Mouse (Mus musculus): ENCODE data around the gene Ube4b. TPM values are rescaled to one million over a fixed set of nuclear protein-coding genes. Genes with fewer than 3 reads are reported as not detected.

Gene Ube4b
- polyA plus RNA-seq, 1 experiment from 2014 or later = 25.1 TPM

GRCm38 (mm10) chr4:149351596-149352150, 74.9 kb downstream of the Ube4b start:
- Histone ChIP-seq H3K4me3 (no peak overlapping the region), H3K4me1 (no peaks in the 10 kb centered on the region), H3K4me2 (no peak overlapping the region), H3K9me3 (replicated peaks) (no peaks in the 10 kb centered on the region), H3K27ac (no peak overlapping the region), H3K9ac (no peak overlapping the region), H3K27me3 (replicated peaks) (no peaks in the 10 kb centered on the region), H3K36me3 (peaks cover 94% of the 10 kb centered on the region)
- no peak for ATAC-seq
- 78% methylated on average over 8 of the region's 8 CpGs for WGBS (ENCODE audit: insufficient replicate concordance)

DNA sequence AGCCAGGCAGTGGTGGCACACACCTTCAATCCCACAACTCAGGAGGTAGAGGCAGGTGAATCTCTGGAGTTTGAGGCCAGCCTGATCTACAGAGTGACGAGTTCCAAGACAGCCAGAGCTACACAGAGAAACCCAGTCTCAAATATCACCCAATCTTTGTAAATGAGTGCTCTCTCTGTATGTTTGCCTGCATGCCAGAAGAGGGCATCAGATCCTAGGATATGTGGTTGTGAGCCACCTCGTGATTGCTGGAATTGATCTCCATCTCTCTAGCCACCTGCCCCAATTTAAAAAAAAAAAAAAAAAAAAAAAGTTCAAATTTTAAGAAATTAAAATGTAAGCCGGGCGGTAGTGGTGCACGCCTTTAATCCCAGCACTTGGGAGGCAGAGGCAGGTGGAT, 77.6 kb downstream of the Ube4b start:
- no peak for ATAC-seq
- WGBS (ENCODE audit: insufficient replicate concordance) = 80% methylated on average over 5 of the region's 5 CpGs

DNA sequence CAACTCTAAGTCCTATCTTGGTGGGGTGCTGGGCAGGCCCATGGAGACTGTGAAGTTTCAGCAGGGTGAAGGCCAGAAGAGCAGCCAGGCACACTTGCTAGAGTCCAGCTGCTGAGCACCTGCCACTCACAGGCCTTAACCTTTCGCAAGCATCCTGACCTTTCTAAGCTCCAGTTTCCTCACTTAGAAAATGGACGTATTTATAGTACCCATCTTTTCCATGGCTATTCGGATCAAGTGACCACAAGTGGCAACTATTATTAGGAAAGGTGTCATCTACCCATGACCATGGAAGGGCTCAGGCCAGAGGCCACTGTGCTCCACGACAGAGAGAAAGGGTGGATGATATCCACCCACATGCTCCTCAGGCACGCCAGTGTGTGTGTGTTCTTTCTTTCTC, 80.7 kb downstream of the Ube4b start:
- WGBS (ENCODE audit: insufficient replicate concordance) = 74% methylated on average over 5 of the region's 5 CpGs
- Histone ChIP-seq H3K36me3 (peaks cover 95% of the 10 kb centered on the region), H3K27ac (no peak overlapping the region), H3K9ac (no peak overlapping the region), H3K4me1 (peaks cover 9% of the 10 kb centered on the region), H3K27me3 (replicated peaks) (no peaks in the 10 kb centered on the region), H3K4me3 (no peak overlapping the region), H3K9me3 (replicated peaks) (no peaks in the 10 kb centered on the region), H3K4me2 (no peak overlapping the region)
- no peak for ATAC-seq

More for the DNA sequence above, 77.6 kb downstream of the Ube4b start:
- no peaks in the 10 kb centered on the region for H3K9me3 ChIP-seq (replicated peaks)
- no peak overlapping the region for H3K4me2 ChIP-seq
- H3K36me3 ChIP-seq = peaks cover 95% of the 10 kb centered on the region
- H3K9ac ChIP-seq = no peak overlapping the region
- H3K4me3 ChIP-seq = no peak overlapping the region
- no peak overlapping the region for H3K27ac ChIP-seq
- no peaks in the 10 kb centered on the region for H3K27me3 ChIP-seq (replicated peaks)
- no peaks in the 10 kb centered on the region for H3K4me1 ChIP-seq

DNA sequence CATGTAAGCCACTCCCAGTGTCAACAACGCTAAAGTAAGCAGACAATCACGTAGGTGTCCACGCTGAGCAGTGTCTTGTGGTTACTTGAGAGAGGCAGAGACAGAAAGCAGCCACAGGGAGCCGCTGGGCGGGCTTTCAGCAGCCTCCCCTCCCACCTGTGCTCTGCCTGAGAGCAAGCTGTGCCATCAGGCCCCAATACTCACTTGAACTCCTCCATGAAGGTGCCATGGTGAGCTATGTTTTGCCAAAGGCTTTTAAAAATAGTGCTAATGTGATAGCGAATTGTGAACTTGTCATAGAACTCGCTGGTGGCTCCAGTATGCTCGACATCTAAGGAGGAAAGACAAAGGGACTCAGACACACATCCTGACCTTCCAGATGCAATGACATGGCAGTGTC, 82.2 kb downstream of the Ube4b start:
- ATAC-seq = no peak
- no peak overlapping the region for H3K9ac ChIP-seq
- peaks cover 25% of the 10 kb centered on the region for H3K4me1 ChIP-seq
- no peaks in the 10 kb centered on the region for H3K9me3 ChIP-seq (replicated peaks)
- WGBS (ENCODE audit: insufficient replicate concordance) = 82% methylated on average over 8 of the region's 8 CpGs
- H3K4me2 ChIP-seq = no peak overlapping the region
- H3K4me3 ChIP-seq = no peak overlapping the region
- no peaks in the 10 kb centered on the region for H3K27me3 ChIP-seq (replicated peaks)
- peaks cover 85% of the 10 kb centered on the region for H3K36me3 ChIP-seq
- no peak overlapping the region for H3K27ac ChIP-seq

DNA sequence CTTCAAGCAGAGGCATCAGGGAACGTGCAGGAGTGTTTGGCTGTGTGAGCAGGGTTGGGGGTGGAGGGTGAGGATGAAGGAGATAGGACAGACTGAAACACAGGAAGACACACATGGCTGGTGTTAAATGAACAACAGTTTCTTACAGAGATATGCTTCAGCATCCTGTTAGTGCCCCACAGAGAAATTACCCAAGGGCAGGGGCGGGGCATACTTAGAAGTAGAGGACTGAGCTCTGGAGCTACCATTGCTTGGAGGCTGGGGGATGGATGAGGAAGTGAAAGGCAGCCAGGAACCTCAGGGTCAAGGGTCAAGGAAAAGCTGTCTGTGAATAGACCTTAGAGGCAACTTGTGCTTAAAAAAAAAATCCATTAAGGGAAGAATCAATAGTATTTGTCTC, 85.9 kb downstream of the Ube4b start:
- 26% methylated on average over 2 of the region's 2 CpGs for WGBS (ENCODE audit: insufficient replicate concordance)
- H3K4me2 ChIP-seq = no peak overlapping the region
- no peaks in the 10 kb centered on the region for H3K9me3 ChIP-seq (replicated peaks)
- H3K27ac ChIP-seq = no peak overlapping the region
- H3K4me1 ChIP-seq = peaks cover 38% of the 10 kb centered on the region
- no peak overlapping the region for H3K9ac ChIP-seq
- peak; percentile 28 for ATAC-seq
- H3K36me3 ChIP-seq = peaks cover 85% of the 10 kb centered on the region
- H3K4me3 ChIP-seq = no peak overlapping the region
- no peaks in the 10 kb centered on the region for H3K27me3 ChIP-seq (replicated peaks)

GRCm38 (mm10) chr4:149339426-149340214, 86.9 kb downstream of the Ube4b start:
- Histone ChIP-seq H3K27me3 (replicated peaks) (no peaks in the 10 kb centered on the region), H3K27ac (peak overlapping the region; percentile 22; the same call in 1 of the 2 replicates), H3K9ac (no peak overlapping the region; the same call in 1 of the 2 replicates), H3K9me3 (replicated peaks) (no peaks in the 10 kb centered on the region), H3K4me2 (peak overlapping the region; percentile 23; the same call in 1 of the 2 replicates), H3K36me3 (peaks cover 85% of the 10 kb centered on the region), H3K4me3 (no peak overlapping the region), H3K4me1 (peaks cover 38% of the 10 kb centered on the region)
- peak; percentile 67 for ATAC-seq
- 24% methylated on average over 5 of the region's 5 CpGs for WGBS (ENCODE audit: insufficient replicate concordance)

- H3K27ac ChIP-seq = no peak overlapping the region
- ATAC-seq = no peak
- 66% methylated on average over 2 of the region's 2 CpGs for WGBS (ENCODE audit: insufficient replicate concordance)
These were observed 88.4 kb downstream of the Ube4b start for GRCm38 (mm10) chr4:149338137-149338536.

GRCm38 (mm10) chr4:149337353-149337752, 89.2 kb downstream of the Ube4b start:
- 64% methylated on average over 9 of the region's 9 CpGs for WGBS (ENCODE audit: insufficient replicate concordance)
- Histone ChIP-seq H3K36me3 (peaks cover 84% of the 10 kb centered on the region), H3K27me3 (replicated peaks) (no peaks in the 10 kb centered on the region), H3K9me3 (replicated peaks) (no peaks in the 10 kb centered on the region), H3K27ac (no peak overlapping the region), H3K4me2 (no peak overlapping the region), H3K4me3 (no peak overlapping the region), H3K4me1 (peaks cover 38% of the 10 kb centered on the region), H3K9ac (no peak overlapping the region)
- no peak for ATAC-seq

More at GRCm38 (mm10) chr4:149338137-149338536, 88.4 kb downstream of the Ube4b start:
- H3K9me3 ChIP-seq (replicated peaks) = no peaks in the 10 kb centered on the region
- peaks cover 38% of the 10 kb centered on the region for H3K4me1 ChIP-seq
- peaks cover 84% of the 10 kb centered on the region for H3K36me3 ChIP-seq
- no peak overlapping the region for H3K4me3 ChIP-seq
- H3K27me3 ChIP-seq (replicated peaks) = no peaks in the 10 kb centered on the region
- no peak overlapping the region for H3K9ac ChIP-seq
- no peak overlapping the region for H3K4me2 ChIP-seq

GRCm38 (mm10) chr4:149336302-149336701, 90.2 kb downstream of the Ube4b start:
- Histone ChIP-seq H3K4me3 (no peak overlapping the region), H3K4me2 (no peak overlapping the region), H3K4me1 (peaks cover 33% of the 10 kb centered on the region), H3K36me3 (peaks cover 84% of the 10 kb centered on the region), H3K27ac (no peak overlapping the region), H3K9ac (no peak overlapping the region), H3K9me3 (replicated peaks) (no peaks in the 10 kb centered on the region), H3K27me3 (replicated peaks) (no peaks in the 10 kb centered on the region)
- 56% methylated on average over 7 of the region's 7 CpGs for WGBS (ENCODE audit: insufficient replicate concordance)
- ATAC-seq = no peak

GRCm38 (mm10) chr4:149334881-149335280, 91.7 kb downstream of the Ube4b start:
- no peak overlapping the region for H3K9ac ChIP-seq
- ATAC-seq = no peak
- H3K27ac ChIP-seq = no peak overlapping the region
- H3K36me3 ChIP-seq = peaks cover 91% of the 10 kb centered on the region
- H3K4me1 ChIP-seq = peaks cover 19% of the 10 kb centered on the region
- WGBS (ENCODE audit: insufficient replicate concordance) = 81% methylated on average over 11 of the region's 11 CpGs
- H3K27me3 ChIP-seq (replicated peaks) = no peaks in the 10 kb centered on the region
- H3K4me2 ChIP-seq = no peak overlapping the region
- no peaks in the 10 kb centered on the region for H3K9me3 ChIP-seq (replicated peaks)
- H3K4me3 ChIP-seq = no peak overlapping the region

DNA sequence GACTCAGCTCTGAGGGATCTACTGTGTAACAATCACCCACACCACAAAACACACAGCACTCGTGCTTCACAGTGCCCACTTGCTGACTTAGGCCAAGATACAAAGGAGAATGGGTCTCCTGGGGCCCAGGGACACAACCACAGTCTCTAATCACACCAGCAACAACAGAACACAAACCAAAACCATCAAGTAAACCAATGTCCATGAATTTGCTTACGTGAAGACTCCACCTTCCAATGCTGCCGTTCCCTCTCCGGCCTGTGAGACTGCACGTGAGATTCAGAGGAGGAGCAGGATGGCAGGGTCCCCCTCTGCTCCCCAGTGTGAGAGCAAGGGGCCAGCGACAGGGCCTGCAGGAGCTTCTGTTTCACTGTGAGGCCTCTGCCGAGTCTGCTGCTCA, 93.8 kb downstream of the Ube4b start:
- Histone ChIP-seq H3K9me3 (replicated peaks) (no peaks in the 10 kb centered on the region), H3K27me3 (replicated peaks) (no peaks in the 10 kb centered on the region), H3K36me3 (peaks cover 96% of the 10 kb centered on the region), H3K4me3 (no peak overlapping the region), H3K27ac (no peak overlapping the region), H3K4me2 (no peak overlapping the region), H3K9ac (no peak overlapping the region), H3K4me1 (no peaks in the 10 kb centered on the region; the same call in 1 of the 2 replicates)
- WGBS (ENCODE audit: insufficient replicate concordance) = 86% methylated on average over 7 of the region's 7 CpGs
- no peak for ATAC-seq

GRCm38 (mm10) chr4:149330495-149330894, 96.1 kb downstream of the Ube4b start:
- peaks cover 81% of the 10 kb centered on the region for H3K36me3 ChIP-seq
- H3K4me1 ChIP-seq = no peaks in the 10 kb centered on the region
- H3K9me3 ChIP-seq (replicated peaks) = no peaks in the 10 kb centered on the region
- H3K9ac ChIP-seq = no peak overlapping the region
- H3K27me3 ChIP-seq (replicated peaks) = no peaks in the 10 kb centered on the region
- ATAC-seq = no peak; the same call in 1 of the 2 replicates
- H3K4me3 ChIP-seq = no peak overlapping the region
- H3K4me2 ChIP-seq = no peak overlapping the region
- 91% methylated on average over 5 of the region's 5 CpGs for WGBS (ENCODE audit: insufficient replicate concordance)
- no peak overlapping the region for H3K27ac ChIP-seq
